Mouse (Mus musculus) C2C12 (cell line): Measurements from ENCODE around the gene Gls.

Experiments used
- CEBPB ChIP-seq: IDR thresholded peaks from one replicate; pipeline ENCODE4 v1.6.1; 2011; ENCODE audit warnings: low read depth, mild to moderate bottlenecking, control low read depth, moderate library complexity
- CTCF ChIP-seq: IDR thresholded peaks from one replicate; pipeline ENCODE4 v1.5.1; 2011; ENCODE audit not compliant: control insufficient read depth, insufficient read depth, insufficient read length
- FOSL1 ChIP-seq: IDR thresholded peaks from one replicate; pipeline ENCODE4 v1.8.0; 2011; ENCODE audit warnings: mild to moderate bottlenecking, low read length; ENCODE audit not compliant: poor library complexity, insufficient read depth, severe bottlenecking
- MAX ChIP-seq: IDR thresholded peaks from one replicate; pipeline ENCODE4 v1.6.1; 2011; ENCODE audit warnings: mild to moderate bottlenecking, control low read depth
- MYOD1 ChIP-seq: IDR thresholded peaks from one replicate; pipeline ENCODE4 v1.6.1; 2011; ENCODE audit warnings: low read depth; ENCODE audit not compliant: control insufficient read depth, insufficient read length
- MYOG ChIP-seq: IDR thresholded peaks from one replicate; pipeline ENCODE4 v1.6.1; 2011; ENCODE audit not compliant: control insufficient read depth, insufficient read length; ENCODE audit errors: extremely low read depth
- USF1 ChIP-seq: IDR thresholded peaks from one replicate; pipeline ENCODE4 v1.6.1; 2011; ENCODE audit warnings: low read depth, mild to moderate bottlenecking, control low read depth, moderate library complexity

DNA sequence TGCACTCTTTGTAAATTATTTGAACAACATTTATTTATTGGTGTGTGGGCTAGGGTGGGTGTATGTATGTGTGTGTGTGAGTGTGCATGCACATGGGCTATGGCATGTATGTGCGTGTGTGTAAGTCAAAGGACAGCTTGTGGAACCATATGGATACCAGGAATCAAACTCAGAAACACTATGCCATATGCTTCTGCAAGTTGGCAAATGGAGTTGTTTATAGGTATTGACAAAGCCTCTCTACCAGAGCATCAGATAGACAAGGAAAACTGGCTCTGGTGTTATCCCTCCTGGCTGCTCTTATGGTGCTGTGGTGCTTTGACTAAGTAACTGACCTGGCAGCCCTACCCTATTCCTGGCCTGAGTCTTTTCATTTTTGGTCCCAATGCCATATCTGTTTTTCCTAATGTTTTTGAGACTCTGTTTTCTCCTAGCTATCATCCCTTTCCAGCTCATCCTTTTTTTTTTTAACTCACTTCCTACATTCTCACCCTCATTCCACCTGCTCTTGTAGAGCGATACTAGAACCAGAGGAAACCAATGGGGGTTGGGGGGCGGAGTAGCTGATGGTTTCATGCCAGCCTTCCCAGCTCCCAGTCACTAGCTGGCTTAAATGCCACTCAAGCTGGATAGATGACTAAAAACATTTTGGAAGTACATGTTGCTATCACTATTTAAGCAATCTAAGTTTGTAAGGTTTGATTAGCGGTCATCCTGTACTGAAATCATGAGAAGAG is 27.5 kb upstream of the Gls start:
- TF ChIP-seq CTCF (no peak), MAX (no peak), USF1 (no peak), MYOD1 (no peak), MYOG (no peak), CEBPB (no peak), FOSL1 (no peak)
